Mouse (Mus musculus) lung, adult 2 months (tissue): ENCODE data around the gene Lman2. TPM values are rescaled to one million over a fixed set of nuclear protein-coding genes. Genes with fewer than 3 reads are reported as not detected.

Experiments used
- DNase-seq: peaks from one replicate; pipeline ENCODE4 v3.0.0; 2022
- H3K4me1 ChIP-seq: fragments of 200-500 bp; 2 replicates; pipeline ENCODE4 v1.6.1; 2011; ENCODE audit warnings: low read length; ENCODE audit not compliant: control insufficient read depth, insufficient read depth
- H3K4me3 ChIP-seq: fragments of 200-500 bp; replicated peaks from 2 replicates; pipeline ENCODE3; 2011; ENCODE audit warnings: low read depth, mild to moderate bottlenecking, control low read depth, low read length; ENCODE audit errors: extremely low read depth
- CTCF ChIP-seq: fragments of 200-500 bp; IDR thresholded peaks from 2 replicates; pipeline ENCODE4 v1.5.1; 2011; ENCODE audit warnings: mild to moderate bottlenecking, low read length, control low read depth; ENCODE audit not compliant: insufficient read depth
- POLR2A ChIP-seq: fragments of 200-500 bp; IDR thresholded peaks from 2 replicates; pipeline ENCODE4 v1.6.1; 2011; ENCODE audit warnings: low read depth, mild to moderate bottlenecking, control low read depth, low read length, borderline replicate concordance; ENCODE audit errors: extremely low read depth
- WGBS: fragments of 180-500 bp; shearing (Covaris S2); methylation state at CpG from one replicate; pipeline ENCODE4 v1.1.7; 2018; 5-methylcytosine and 5-hydroxymethylcytosine counted together
- polyA plus RNA-seq: library from polyadenylated mRNA; depleted of rRNA; stranded (reverse); fragments of >200 nt; gene quantifications from 2 replicates; pipeline ENCODE4 v1.2.3, GENCODE M21; 2012; rRNA removed

Lman2 gene
- polyA plus RNA-seq, 1 experiment = 80.8 TPM

DNA sequence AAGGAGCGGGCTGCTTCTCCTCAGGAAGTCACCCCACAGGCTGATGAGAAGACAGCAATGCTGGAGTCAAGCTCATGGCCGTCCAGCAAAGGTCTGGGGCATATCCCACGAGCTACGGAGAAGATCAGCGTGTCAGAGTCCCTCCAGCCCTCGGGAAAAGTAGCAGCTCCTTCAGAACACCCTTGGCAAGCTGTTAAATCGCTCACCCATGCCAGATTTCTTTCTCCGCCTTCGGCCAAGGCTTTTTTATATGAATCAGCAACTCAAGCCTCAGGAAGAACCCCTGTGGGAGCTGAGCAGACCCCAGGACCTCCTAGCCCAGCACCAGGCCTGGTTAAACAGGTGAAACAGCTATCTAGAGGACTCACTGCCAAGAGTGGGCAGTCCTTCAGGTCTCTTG, 49.5 kb downstream of the Lman2 start:
- TF ChIP-seq POLR2A (no peak), CTCF (no peak)
- 77% methylated on average over 9 of the region's 9 CpGs for WGBS
- Histone ChIP-seq H3K4me1 (no peaks in the 10 kb centered on the region; the same call in 1 of the 2 replicates), H3K4me3 (no peak overlapping the region)
- no peak for DNase-seq

DNA sequence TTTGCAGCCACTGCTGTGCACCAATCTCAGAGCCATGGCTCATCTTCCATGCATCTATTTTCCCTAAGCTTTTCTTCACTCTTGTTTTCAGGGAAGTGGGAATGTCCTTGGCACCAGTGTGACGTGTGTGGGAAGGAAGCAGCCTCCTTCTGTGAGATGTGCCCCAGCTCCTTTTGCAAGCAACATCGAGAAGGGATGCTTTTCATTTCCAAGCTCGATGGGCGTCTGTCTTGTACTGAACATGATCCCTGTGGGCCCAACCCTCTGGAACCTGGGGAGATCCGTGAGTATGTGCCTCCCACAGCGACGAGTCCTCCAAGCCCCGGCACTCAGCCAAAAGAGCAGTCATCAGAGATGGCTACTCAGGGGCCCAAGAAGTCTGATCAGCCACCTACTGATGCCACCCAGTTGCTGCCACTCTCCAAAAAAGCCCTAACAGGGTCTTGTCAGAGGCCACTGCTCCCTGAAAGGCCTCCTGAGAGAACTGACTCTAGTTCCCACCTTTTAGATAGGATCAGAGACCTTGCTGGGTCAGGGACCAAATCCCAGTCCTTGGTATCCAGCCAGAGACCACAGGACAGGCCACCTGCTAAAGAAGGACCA, 50.5 kb downstream of the Lman2 start:
- WGBS = 89% methylated on average over 8 of the region's 8 CpGs
- no peak for DNase-seq
- Histone ChIP-seq H3K4me1 (no peaks in the 10 kb centered on the region; the same call in 1 of the 2 replicates), H3K4me3 (no peak overlapping the region)
- TF ChIP-seq CTCF = no peak
- no peak for TF ChIP-seq POLR2A

DNA sequence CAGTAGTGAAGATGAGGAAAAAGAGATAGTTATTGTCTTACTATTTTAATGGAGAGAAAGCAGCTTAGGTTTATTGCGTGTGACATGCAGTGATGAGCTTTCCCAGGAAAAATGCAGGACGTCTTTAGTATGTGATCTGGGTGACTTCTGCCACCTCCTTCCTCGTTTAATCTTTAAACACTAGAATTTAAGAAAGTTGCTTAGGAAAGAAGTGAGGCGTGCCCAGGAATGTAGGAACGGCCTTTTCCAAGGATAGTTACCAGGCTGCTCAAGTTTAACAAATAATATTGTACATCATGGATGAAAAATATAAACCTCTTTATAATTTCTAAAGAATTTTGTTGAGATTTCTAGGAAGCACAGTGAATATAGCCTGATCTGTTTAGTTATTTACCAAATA, 61.7 kb downstream of the Lman2 start:
- DNase-seq = no peak
- WGBS = 72% methylated on average over 5 of the region's 5 CpGs
- no peak for TF ChIP-seq CTCF
- TF ChIP-seq POLR2A = no peak
- Histone ChIP-seq H3K4me1 (no peaks in the 10 kb centered on the region), H3K4me3 (no peak overlapping the region)

GRCm38 (mm10) chr13:55296760-55297159, 65.8 kb downstream of the Lman2 start:
- TF ChIP-seq POLR2A (no peak), CTCF (no peak)
- WGBS = 100% methylated on average over 1 of the region's 1 CpGs
- no peak overlapping the region for H3K4me3 ChIP-seq
- no peaks in the 10 kb centered on the region for H3K4me1 ChIP-seq
- DNase-seq = no peak

Other genes with a start within 250 kb of the Lman2 start
- gene Gm17617, start 229.2 kb downstream of the Lman2 start, polyA plus RNA-seq = not detected in 2 replicates
- gene Fgfr4, start 210.1 kb downstream of the Lman2 start, polyA plus RNA-seq = 63.3 TPM in 2 replicates
- gene Nsd1, start 153.0 kb downstream of the Lman2 start, polyA plus RNA-seq = 16.7 and 21.6 TPM in 2 replicates
- gene Prelid1, start 42.3 kb downstream of the Lman2 start, polyA plus RNA-seq = 216 and 247 TPM in 2 replicates
- gene Rab24, start 40.8 kb downstream of the Lman2 start, polyA plus RNA-seq = 60.4 and 69.2 TPM in 2 replicates
- 1.5 and 2.7 TPM in 2 replicates for gene Mxd3, start 33.0 kb downstream of the Lman2 start, polyA plus RNA-seq
- gene Rgs14, start 6.9 kb upstream of the Lman2 start, polyA plus RNA-seq = 11.7 and 11.8 TPM in 2 replicates
- 0.28 and 1.7 TPM in 2 replicates for gene Slc34a1, start 35.4 kb upstream of the Lman2 start, polyA plus RNA-seq
- gene Pfn3, start 52.4 kb upstream of the Lman2 start, polyA plus RNA-seq = not detected in 2 replicates
- gene F12, start 64.0 kb upstream of the Lman2 start, polyA plus RNA-seq = 0.19 and 0.36 TPM in 2 replicates
- gene Grk6, start 82.3 kb upstream of the Lman2 start, polyA plus RNA-seq = 45.2 and 55.5 TPM in 2 replicates
- gene Prr7, start 101.5 kb upstream of the Lman2 start, polyA plus RNA-seq = 5.6 and 9.6 TPM in 2 replicates
- 20.6 and 21.6 TPM in 2 replicates for gene Dbn1, start 125.3 kb upstream of the Lman2 start, polyA plus RNA-seq
- gene Pdlim7, start 150.9 kb upstream of the Lman2 start, polyA plus RNA-seq = 72.1 and 80.5 TPM in 2 replicates
- gene Dok3, start 166.5 kb upstream of the Lman2 start, polyA plus RNA-seq = 39.8 TPM in 2 replicates
- 58.0 and 61.1 TPM in 2 replicates for gene Ddx41, start 173.9 kb upstream of the Lman2 start, polyA plus RNA-seq
- gene Fam193b, start 208.3 kb upstream of the Lman2 start, polyA plus RNA-seq = 142 and 151 TPM in 2 replicates
- 59.3 and 81.6 TPM in 2 replicates for gene Tmed9, start 210.9 kb upstream of the Lman2 start, polyA plus RNA-seq
- gene B4galt7, start 237.1 kb upstream of the Lman2 start, polyA plus RNA-seq = 21.2 TPM in 2 replicates